Mouse (Mus musculus) ES-Bruce4 (cell line): ENCODE results near the gene Vstm4. TPM values are rescaled to one million over a fixed set of nuclear protein-coding genes. Genes with fewer than 3 reads are reported as not detected.

Source experiments
- H3K27ac ChIP-seq: 2 replicates; pipeline ENCODE4 v1.5.1; 2012; ENCODE audit warnings: low read length, inconsistent platforms; ENCODE audit not compliant: insufficient read depth
- H3K27me3 ChIP-seq: 2 replicates; pipeline ENCODE4 v1.6.1; 2012; ENCODE audit warnings: mild to moderate bottlenecking, low read length, inconsistent platforms; ENCODE audit not compliant: control insufficient read depth, poor library complexity, insufficient read depth, severe bottlenecking
- H3K36me3 ChIP-seq: 2 replicates; pipeline ENCODE4 v1.6.1; 2012; ENCODE audit warnings: inconsistent platforms, mild to moderate bottlenecking, low read length, moderate library complexity; ENCODE audit not compliant: control insufficient read depth, poor library complexity, insufficient read depth, severe bottlenecking
- H3K4me1 ChIP-seq: one replicate; pipeline ENCODE4 v1.8.1; 2011; ENCODE audit warnings: low read length; ENCODE audit not compliant: control insufficient read depth, insufficient read depth
- H3K4me3 ChIP-seq: 2 replicates; pipeline ENCODE4 v1.5.1; 2011; ENCODE audit warnings: low read depth, mild to moderate bottlenecking, low read length
- H3K9ac ChIP-seq: 2 replicates; pipeline ENCODE4 v1.6.1; 2012; ENCODE audit warnings: low read depth, mild to moderate bottlenecking, inconsistent platforms; ENCODE audit not compliant: poor library complexity, severe bottlenecking
- H3K9me3 ChIP-seq: replicated peaks from 2 replicates; pipeline ENCODE4 v1.6.1; 2012; ENCODE audit warnings: mild to moderate bottlenecking, low read length, inconsistent platforms; ENCODE audit not compliant: control insufficient read depth, poor library complexity, insufficient read depth, severe bottlenecking
- CTCF ChIP-seq: IDR thresholded peaks from one replicate; pipeline ENCODE4 v1.8.1; 2011; ENCODE audit warnings: low read depth, low read length
- EP300 ChIP-seq: IDR thresholded peaks from 2 replicates; pipeline ENCODE4 v1.6.1; 2011; ENCODE audit warnings: low read depth, low read length; ENCODE audit not compliant: insufficient read depth
- POLR2A ChIP-seq: IDR thresholded peaks from one replicate; pipeline ENCODE4 v1.8.1; 2011; ENCODE audit warnings: low read length; ENCODE audit not compliant: insufficient read depth
- polyA plus RNA-seq: library from polyadenylated mRNA; stranded (reverse); fragments of >200 nt; gene quantifications from 2 replicates; pipeline ENCODE4 v1.2.4, GENCODE M21; 2011; ENCODE audit warnings: low read depth; ENCODE audit not compliant: missing spikeins, insufficient read depth, insufficient read length

The Vstm4 gene
- polyA plus RNA-seq, 1 experiment, result not detected

GRCm38 (mm10) chr14:32909112-32909511 lies 52.6 kb downstream of the Vstm4 start:
- no peaks in the 10 kb centered on the region for H3K4me1 ChIP-seq
- H3K4me3 ChIP-seq, result no peak overlapping the region

GRCm38 (mm10) chr14:32911187-32911586 lies 54.6 kb downstream of the Vstm4 start:
- Histone ChIP-seq H3K9ac (no peak overlapping the region), H3K9me3 (no peaks in the 10 kb centered on the region), H3K4me3 (no peak overlapping the region), H3K27ac (no peak overlapping the region), H3K4me1 (no peaks in the 10 kb centered on the region), H3K36me3 (no peaks in the 10 kb centered on the region), H3K27me3 (no peaks in the 10 kb centered on the region)
- TF ChIP-seq POLR2A, result no peak
- TF ChIP-seq CTCF, result no peak
- TF ChIP-seq EP300, result no peak

More at GRCm38 (mm10) chr14:32909112-32909511, 52.6 kb downstream of the Vstm4 start:
- H3K27ac ChIP-seq, result no peak overlapping the region
- no peaks in the 10 kb centered on the region for H3K27me3 ChIP-seq
- no peaks in the 10 kb centered on the region for H3K36me3 ChIP-seq
- H3K9me3 ChIP-seq, result no peaks in the 10 kb centered on the region
- TF ChIP-seq CTCF, result no peak
- no peak for TF ChIP-seq POLR2A
- no peak for TF ChIP-seq EP300
- no peak overlapping the region for H3K9ac ChIP-seq

- H3K27ac ChIP-seq, result no peak overlapping the region
- no peaks in the 10 kb centered on the region for H3K4me1 ChIP-seq
- H3K9me3 ChIP-seq, result no peaks in the 10 kb centered on the region; the same call in 1 of the 2 replicates
- no peaks in the 10 kb centered on the region for H3K27me3 ChIP-seq
- no peak for TF ChIP-seq EP300
- TF ChIP-seq POLR2A, result no peak
- TF ChIP-seq CTCF, result no peak
- H3K9ac ChIP-seq, result no peak overlapping the region
- H3K36me3 ChIP-seq, result no peaks in the 10 kb centered on the region
- H3K4me3 ChIP-seq, result no peak overlapping the region
Measured at GRCm38 (mm10) chr14:32915360-32915759, 58.8 kb downstream of the Vstm4 start.

- no peaks in the 10 kb centered on the region; the same call in 1 of the 2 replicates for H3K9me3 ChIP-seq
- TF ChIP-seq EP300, result no peak
- no peak for TF ChIP-seq CTCF
- no peak for TF ChIP-seq POLR2A
- no peak overlapping the region for H3K27ac ChIP-seq
- H3K4me1 ChIP-seq, result no peaks in the 10 kb centered on the region
- H3K36me3 ChIP-seq, result no peaks in the 10 kb centered on the region
- H3K4me3 ChIP-seq, result no peak overlapping the region
- no peaks in the 10 kb centered on the region for H3K27me3 ChIP-seq
- no peak overlapping the region for H3K9ac ChIP-seq
Measured at GRCm38 (mm10) chr14:32917919-32918318, 61.4 kb downstream of the Vstm4 start.

- Histone ChIP-seq H3K9ac (no peak overlapping the region), H3K27me3 (no peaks in the 10 kb centered on the region), H3K4me1 (no peaks in the 10 kb centered on the region), H3K27ac (no peak overlapping the region), H3K36me3 (no peaks in the 10 kb centered on the region), H3K9me3 (no peaks in the 10 kb centered on the region), H3K4me3 (no peak overlapping the region)
- TF ChIP-seq CTCF (no peak), EP300 (no peak), POLR2A (no peak)
Measured at GRCm38 (mm10) chr14:32923871-32924270, 67.3 kb downstream of the Vstm4 start.

- no peak overlapping the region for H3K27ac ChIP-seq
- no peaks in the 10 kb centered on the region for H3K27me3 ChIP-seq
- H3K36me3 ChIP-seq, result no peaks in the 10 kb centered on the region
- H3K9me3 ChIP-seq, result no peaks in the 10 kb centered on the region
- H3K9ac ChIP-seq, result no peak overlapping the region
- H3K4me1 ChIP-seq, result no peaks in the 10 kb centered on the region
- no peak overlapping the region for H3K4me3 ChIP-seq
- no peak for TF ChIP-seq CTCF
- TF ChIP-seq EP300, result no peak
- TF ChIP-seq POLR2A, result no peak
Measured at GRCm38 (mm10) chr14:32931709-32932108, 75.2 kb downstream of the Vstm4 start.
